Mouse (Mus musculus) thymus, adult 18-20 months (tissue): ENCODE measurements around the gene Gstt2.

Source experiments
- DNase-seq, 2 experiments: peaks; one replicate each; pipeline ENCODE4 v3.0.0; 2022; ENCODE audit warnings: mixed read lengths in 2 of 2

Gene Gstt2

DNA sequence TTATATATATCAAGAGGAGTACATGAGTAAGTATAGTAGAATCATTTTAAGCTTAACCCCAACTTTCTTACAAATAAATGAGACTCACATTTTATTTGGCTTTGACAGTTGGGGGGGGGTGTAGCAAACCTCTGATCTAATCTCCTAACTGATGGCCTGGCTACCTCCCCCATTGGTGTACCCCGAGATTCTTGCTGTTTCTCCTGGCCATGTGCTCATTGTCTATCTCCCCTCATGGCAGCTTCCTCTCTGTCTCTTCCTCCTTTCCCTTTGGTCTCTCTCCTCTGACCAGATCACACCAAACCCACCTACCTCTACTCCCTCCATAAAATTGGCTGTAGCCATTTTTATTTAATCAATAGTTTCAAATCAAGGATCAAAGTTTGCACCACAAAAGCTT is 13.4 kb downstream of the Gstt2 start:
- DNase-seq = no peak

DNA sequence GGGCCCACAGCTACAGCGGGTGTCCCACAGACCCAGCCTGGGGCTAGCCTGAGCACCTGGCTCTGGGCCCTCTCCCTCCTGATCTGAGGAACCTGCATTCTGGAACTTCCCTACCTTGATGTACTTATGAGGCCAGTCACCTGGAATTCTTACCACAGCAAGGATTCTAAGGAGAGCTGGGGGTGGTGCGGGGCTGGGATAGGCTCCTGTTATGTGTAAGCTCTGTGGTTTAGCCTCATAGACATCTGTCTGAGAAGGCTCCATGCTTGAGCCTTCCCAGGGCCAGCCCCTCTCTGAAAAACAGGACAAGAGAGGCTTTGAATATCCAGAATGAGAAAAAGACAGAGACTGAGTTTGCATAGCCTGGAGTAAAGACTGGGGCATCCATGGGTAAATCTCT is 14.8 kb downstream of the Gstt2 start, which contains the start of gene Gstt4:
TSS of gene Gstt4 (minus strand) at position 101 of the 400 bp plus-strand sequence.
- no peak for DNase-seq

DNA sequence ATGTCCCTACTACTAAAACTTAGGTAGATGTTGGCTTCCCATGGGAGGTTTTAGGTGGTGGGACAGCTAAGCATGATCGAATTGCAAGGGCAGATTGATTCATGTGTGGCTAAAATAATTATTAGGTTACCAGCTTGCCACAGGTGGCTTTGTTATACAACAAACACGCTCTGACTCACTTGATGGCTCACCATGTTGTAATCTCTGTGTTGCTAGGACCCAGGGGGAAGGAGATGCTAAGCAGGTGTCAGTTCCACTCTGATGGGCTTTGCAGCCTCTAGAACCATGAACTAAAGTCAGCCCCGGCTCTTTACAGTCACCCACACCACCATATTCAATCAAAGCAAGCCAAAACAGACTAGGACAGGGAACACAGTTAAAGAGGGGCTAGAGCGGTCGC is 17.3 kb downstream of the Gstt2 start:
- DNase-seq = no peak

DNA sequence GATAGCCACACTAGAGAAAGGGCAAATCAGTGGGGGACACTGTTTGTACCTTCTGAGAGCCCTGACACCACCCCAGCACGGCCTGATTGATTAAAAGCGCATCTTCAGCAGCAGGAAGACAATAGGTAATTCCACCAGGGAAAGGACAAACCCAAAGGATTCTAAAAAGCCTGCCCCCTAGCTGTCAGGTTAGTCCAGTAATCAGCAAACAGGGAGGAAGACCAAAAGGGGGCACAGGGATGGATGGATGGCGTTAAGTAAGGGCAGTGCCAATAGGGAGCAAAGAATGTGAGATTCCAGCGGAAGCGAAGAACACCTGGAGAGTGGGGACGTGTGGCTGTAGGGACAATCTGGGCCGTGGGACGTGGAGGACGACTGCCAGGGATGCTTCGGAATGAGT is 18.6 kb downstream of the Gstt2 start:
- no peak for DNase-seq

DNA sequence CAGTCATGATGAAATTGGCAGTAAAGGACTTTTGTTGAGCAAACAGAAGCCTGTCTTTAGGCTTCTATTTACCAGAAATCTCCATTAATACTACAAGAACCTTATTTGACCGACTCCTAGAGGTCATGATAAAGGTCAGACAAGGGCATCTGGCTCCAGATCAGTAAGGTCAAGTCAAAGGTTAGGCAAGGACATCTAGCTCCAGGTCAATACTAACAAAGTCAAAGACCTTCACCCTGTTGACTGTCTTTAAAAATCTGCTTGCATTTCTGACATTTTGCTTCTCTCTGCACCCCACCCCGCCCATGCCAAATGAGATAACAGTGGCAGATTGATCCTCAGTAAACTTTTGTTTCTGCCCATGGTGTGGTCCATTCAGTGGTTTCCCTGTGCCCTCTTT is 33.0 kb downstream of the Gstt2 start:
- DNase-seq = no peak

DNA sequence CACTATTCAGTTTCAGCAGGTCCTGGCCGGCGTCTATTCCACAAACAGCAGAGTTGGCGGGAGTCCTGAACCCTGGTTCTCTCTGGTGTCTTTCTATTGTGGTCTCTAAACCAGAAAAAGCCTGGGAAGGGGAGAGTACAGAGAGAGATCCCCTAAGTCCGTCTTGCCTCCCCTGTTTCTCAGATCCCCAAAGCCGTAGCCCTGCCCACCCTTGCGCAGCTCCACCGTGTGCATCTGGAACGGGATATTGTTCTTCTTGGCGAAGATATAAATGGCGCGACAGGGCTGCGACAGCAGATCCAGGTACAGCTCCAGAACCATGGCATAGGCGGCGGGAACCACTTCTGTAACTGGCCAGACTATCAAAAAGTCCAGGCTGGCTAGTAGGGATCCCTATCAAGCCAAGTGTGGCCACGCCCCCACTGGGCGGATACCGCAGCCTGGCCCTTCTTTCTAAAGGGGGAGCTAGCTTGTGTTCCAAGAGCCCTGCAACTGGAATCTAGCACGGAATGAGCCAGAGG is 39.0 kb downstream of the Gstt2 start, which contains the start of gene Gstt1:
TSS of gene Gstt1 (minus strand) at position 409 of the 521 bp plus-strand sequence.
- DNase-seq = no peak

DNA sequence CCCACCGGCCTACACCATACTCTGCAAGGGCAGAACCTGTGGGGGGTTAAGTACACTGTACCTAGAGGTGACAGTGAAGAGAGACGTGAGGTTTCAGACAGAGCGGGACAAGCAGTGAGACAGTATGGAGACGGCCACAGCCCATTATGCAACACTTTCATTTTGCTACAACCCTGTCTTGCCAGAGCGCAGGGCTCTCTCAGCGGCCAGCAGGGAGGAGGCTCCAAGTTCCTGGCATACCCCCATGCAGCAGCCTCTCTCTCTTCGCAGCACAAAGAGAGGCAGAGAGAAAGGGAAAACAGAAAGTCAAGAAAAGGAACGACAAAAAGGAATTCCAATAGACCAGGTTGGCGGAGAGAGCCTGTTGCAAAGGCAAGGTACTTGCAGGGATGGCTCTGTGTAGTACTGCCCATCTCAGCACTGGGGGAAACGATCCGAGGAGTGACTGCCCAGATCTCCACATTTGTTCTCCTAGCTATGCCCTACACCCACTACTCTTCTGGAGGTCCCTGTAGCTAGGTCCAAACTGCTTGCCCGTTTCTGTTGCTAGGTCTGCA is 39.5 kb downstream of the Gstt2 start:
- DNase-seq = no peak

DNA sequence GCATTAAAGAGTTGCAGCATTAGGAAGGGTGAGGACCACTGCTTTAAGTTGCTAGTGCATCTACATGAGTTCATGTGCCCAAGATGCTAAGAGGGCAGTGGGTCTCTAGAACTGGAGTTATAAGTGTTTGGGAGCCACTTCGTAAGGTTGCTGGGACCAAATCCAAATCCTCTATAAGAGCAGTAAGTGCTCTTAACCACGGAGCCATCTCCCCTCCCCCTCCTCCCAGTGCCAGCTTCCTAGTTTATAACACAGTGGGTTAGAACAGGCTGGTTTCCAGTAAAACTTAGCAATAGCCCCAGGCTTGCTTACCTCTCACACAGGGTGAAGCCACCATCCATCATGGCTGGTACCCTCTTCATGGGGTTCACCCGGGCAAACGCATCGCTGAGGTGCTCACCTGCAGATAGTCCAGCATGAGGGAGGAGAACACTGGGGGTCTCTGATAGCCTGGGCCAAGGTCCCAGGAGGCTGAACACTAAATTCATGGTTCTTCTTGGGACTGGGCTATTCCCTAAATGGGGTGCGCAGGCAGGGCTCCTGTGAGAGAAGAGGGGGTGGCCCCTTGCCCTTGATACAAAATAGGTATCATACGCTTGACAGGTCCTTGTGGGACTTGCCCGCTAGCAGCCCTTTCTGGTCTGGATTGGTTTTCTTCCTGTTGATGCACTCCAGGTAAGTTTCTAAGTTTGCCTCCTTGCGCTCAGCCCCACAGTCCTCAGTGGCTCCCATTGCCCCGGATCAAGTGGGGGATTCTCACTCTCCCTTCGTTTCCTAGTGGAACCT is 40.3 kb downstream of the Gstt2 start:
- no peak for DNase-seq

DNA sequence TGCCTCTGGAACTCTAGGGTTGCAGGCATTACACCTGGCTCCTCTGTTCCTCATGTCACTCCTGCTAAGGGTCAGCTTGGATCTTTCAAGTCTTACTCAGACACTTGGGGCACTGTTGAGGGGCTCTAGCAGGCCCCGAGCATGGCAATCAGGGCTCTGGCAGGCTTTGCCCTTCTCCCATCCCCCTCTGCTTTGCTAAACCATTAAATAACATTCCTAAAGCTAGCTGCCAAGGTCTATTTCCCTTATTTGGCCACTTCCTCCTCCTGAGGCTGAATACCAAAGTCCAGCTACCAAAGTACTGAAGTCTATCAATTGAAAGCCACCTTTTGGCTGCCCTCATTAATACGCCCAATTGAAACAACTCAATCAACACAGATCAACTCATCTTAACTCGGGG is 42.3 kb downstream of the Gstt2 start:
- DNase-seq = no peak

DNA sequence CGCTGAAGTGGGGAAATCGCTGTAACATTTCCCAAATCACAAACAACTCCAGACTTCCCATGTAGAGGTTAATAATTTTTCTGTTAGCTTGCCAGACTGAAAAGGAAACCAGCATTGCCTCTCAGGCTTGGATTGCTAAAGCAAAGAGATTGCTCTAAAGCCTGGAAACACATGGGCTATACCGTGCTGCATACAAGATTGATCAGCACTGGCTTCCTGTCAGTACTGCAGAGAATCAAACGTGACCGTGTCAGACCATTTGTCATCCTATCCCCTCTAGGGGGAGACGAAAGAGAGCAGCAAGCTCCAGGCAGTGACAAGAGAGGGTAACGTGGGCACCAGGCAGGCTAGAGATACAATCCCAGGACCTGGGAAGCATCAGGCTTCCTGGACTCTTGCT is 46.5 kb downstream of the Gstt2 start:
- no peak for DNase-seq

DNA sequence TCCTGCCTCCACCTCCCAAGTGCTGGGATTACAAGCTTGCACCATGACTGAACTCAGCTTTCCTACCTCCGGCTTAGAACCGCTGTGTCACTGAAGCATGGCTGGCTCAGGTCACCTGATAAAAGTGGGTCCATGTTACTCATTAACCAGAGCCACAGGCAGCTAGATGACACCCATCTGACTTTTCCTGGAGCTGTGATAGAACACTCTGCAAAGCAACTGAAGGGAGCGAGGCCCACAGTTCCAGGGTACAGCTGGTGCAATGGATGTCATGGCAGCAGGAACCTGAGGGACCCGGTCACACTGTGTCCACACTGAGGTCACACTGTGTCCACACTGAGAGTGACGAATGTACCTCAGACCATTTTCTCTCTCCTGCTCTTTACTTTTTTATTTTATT is 47.4 kb downstream of the Gstt2 start:
- no peak for DNase-seq

DNA sequence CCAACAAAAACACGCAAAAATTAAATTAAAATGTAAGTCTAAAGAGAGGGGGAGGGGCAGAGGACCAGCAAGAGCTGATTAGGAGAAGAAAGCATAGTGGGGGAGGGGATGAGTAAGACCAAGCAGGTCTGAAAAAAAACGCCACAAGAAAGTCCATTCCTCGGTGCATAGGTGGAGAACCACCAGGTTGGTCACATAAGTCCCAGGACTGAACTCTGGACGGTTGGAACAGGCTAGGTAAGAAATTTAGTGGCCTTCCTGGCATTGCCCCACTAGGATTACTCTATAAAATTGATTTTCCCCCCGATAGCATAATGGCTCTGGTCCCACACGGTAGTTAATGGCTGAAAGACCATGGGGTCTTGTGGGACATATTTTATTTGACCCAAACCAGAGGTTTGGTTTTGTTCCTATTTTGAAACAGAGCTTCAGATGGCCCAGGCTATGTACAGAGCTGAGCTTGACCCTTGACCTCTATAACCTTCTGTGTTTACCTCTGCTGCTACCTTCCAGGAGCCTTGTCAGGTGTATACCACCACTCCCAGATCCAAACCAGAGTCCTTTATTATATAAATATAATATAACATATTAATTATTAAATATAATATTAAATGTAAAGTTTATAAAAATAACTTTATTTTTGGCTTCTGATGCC is 48.0 kb downstream of the Gstt2 start:
- no peak for DNase-seq

DNA sequence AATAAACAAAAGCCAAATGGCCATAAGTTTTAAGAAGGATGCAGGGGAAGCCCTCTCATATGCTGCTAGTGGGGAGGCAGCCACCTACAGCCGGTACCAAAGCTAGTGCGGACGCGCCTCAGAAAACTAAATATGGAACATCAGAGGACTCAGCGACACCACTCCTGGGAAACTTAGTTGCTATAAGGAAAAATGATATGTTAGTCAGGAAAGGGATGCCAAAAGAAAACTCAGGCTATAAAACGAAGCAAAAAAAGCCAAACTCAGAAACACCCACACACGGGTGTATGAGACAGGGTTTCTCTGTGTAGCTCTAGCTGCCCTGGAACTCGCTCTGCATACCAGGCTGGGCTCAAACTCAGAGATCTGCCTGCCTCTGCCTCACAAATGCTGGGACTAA is 48.9 kb downstream of the Gstt2 start:
- DNase-seq = no peak

DNA sequence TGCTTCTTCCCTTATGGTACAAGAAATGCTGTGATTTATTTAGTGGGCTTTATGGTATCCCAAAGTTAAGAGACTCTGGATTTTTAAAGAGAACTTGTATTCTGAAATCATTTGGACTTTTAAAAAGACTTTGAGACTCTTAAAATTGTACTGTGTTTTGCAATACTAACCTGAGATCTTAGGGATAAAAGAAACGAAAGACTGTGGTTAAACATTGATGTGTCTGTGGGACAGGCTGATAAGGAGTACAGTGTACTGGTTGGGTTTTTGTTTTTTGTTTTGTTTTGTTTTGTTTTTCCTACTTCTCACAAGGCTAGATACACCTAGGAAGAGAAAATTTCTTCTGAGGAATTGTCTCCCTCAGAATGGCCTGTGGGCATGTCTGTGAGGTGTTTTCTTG is 51.8 kb downstream of the Gstt2 start:
- no peak for DNase-seq
